Mouse (Mus musculus): ENCODE results near the gene Prep. TPM values are rescaled to one million over a fixed set of nuclear protein-coding genes. Genes with fewer than 3 reads are reported as not detected.

Gene Prep
- polyA plus RNA-seq, 1 experiment from 2014 or later, result 18.7 TPM

DNA sequence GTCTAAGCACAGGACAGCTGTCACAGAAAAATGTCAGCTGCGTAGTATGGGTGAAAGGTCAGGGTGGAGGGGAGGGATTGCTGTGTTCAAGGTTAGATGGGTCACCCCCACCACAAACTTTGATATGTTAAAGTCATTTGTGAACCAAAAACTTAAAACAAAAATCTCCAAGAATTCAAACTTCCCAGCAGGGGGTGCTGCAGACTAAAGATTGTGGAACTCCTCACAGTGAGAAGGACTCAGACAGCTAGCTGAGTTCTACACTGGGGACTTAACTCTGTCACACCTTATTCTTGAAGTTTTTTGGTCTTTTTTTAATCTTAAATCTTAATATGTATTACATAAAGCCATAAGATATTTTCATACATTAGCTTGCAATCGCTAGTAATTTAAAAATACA is 31.7 kb downstream of the Prep start:
- Histone ChIP-seq H3K9me3 (ENCODE audit: control insufficient read depth, low read depth, low read length) (no peaks in the 10 kb centered on the region), H3K4me1 (ENCODE audit: control insufficient read depth, insufficient read depth, low read length) (peaks cover under 1% of the 10 kb centered on the region; the same call in 1 of the 2 replicates), H3K9ac (replicated peaks; ENCODE audit: low read depth, low read length) (no peak overlapping the region), H3K36me3 (ENCODE audit: control insufficient read depth, insufficient read depth, low read length) (peaks cover 18% of the 10 kb centered on the region), H3K4me2 (replicated peaks; ENCODE audit: low read depth, low read length) (no peak overlapping the region), H3K27me3 (ENCODE audit: control insufficient read depth, insufficient read depth, low read length) (no peaks in the 10 kb centered on the region), H3K4me3 (ENCODE audit: low read depth, low read length) (no peak overlapping the region), H3K27ac (ENCODE audit: low read length) (no peak overlapping the region)
- WGBS, result 88% methylated on average over 2 of the region's 2 CpGs
- no peak for ATAC-seq (ENCODE audit: insufficient number of reproducible peaks, insufficient read depth, low FRiP score, low read depth)

DNA sequence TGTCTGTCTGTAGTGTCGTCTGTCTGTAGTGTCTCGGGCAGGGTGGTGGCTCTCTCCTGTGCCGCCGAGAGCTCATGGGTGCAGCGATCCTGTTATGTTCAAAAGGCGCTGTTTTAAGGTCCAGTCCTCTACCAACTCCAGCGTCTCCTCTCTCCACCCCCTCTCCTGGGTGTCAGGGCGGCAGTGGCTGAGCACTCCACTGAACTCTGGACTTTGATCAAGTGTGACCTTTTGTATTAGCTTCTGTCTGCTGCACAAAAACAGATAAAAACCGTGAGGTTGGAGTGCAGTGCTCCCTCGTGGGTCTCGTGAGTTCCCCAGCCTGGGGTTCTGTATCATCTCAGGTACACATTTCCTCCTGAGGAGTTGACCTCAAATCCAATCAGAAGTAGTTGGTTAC is 33.5 kb downstream of the Prep start:
- Histone ChIP-seq H3K27me3 (ENCODE audit: control insufficient read depth, insufficient read depth, low read length) (no peaks in the 10 kb centered on the region), H3K9me3 (ENCODE audit: control insufficient read depth, low read depth, low read length) (no peaks in the 10 kb centered on the region), H3K4me1 (ENCODE audit: control insufficient read depth, insufficient read depth, low read length) (peaks cover 5% of the 10 kb centered on the region), H3K4me3 (ENCODE audit: low read depth, low read length) (no peak overlapping the region), H3K36me3 (ENCODE audit: control insufficient read depth, insufficient read depth, low read length) (peaks cover 17% of the 10 kb centered on the region), H3K9ac (replicated peaks; ENCODE audit: low read depth, low read length) (no peak overlapping the region), H3K4me2 (replicated peaks; ENCODE audit: low read depth, low read length) (no peak overlapping the region), H3K27ac (ENCODE audit: low read length) (no peak overlapping the region)
- WGBS, result 87% methylated on average over 11 of the region's 11 CpGs
- ATAC-seq (ENCODE audit: insufficient number of reproducible peaks, insufficient read depth, low FRiP score, low read depth), result no peak

DNA sequence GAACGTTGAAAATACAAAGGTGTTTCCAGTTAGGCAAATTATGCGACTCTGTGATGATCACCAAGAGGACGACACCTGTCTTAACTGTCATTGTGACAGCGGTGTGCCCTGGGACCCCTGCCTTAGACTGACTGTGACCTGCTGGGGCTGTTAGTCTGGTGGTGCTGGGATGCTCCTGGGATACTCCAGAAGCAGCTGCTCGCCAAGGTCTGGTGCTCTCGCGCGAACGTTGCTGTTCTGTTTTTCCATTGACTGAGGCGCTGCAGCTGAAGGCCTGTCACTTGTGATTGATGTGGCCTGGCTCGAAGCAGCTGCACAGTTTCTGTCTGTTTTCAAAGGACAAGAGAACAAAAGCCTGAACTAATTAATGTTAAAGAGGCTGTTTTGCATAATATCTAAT is 36.2 kb downstream of the Prep start:
- no peak overlapping the region for H3K9ac ChIP-seq (replicated peaks; ENCODE audit: low read depth, low read length)
- peaks cover 14% of the 10 kb centered on the region for H3K36me3 ChIP-seq (ENCODE audit: control insufficient read depth, insufficient read depth, low read length)
- no peak overlapping the region for H3K4me2 ChIP-seq (replicated peaks; ENCODE audit: low read depth, low read length)
- H3K27me3 ChIP-seq (ENCODE audit: control insufficient read depth, insufficient read depth, low read length), result no peaks in the 10 kb centered on the region
- ATAC-seq (ENCODE audit: insufficient number of reproducible peaks, insufficient read depth, low FRiP score, low read depth), result no peak
- H3K4me3 ChIP-seq (ENCODE audit: low read depth, low read length), result no peak overlapping the region
- 37% methylated on average over 11 of the region's 11 CpGs for WGBS
- H3K9me3 ChIP-seq (ENCODE audit: control insufficient read depth, low read depth, low read length), result no peaks in the 10 kb centered on the region
- H3K27ac ChIP-seq (ENCODE audit: low read length), result no peak overlapping the region
- H3K4me1 ChIP-seq (ENCODE audit: control insufficient read depth, insufficient read depth, low read length), result peaks cover 5% of the 10 kb centered on the region

DNA sequence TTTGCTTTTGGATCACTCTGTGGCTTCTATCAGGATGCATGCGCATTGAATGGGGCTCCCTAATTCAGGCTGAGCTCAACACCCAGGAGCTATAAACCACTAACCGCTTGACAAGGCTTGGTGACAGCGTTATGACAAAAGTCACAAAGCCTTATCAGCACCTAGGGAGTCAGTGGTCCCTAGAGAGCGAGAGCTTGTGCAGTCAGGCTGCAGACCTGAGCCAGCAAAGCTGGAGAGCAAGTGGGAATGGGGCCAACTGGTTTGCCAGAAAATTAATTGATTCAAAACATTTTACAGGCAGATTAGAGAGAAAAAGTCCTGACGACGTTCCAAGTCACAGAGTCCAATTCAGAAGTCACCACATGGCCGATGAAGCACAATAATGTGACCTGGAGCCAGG is 37.1 kb downstream of the Prep start:
- 68% methylated on average over 7 of the region's 7 CpGs for WGBS
- ATAC-seq (ENCODE audit: insufficient number of reproducible peaks, insufficient read depth, low FRiP score, low read depth), result no peak
- H3K4me3 ChIP-seq (ENCODE audit: low read depth, low read length), result no peak overlapping the region
- H3K27ac ChIP-seq (ENCODE audit: low read length), result no peak overlapping the region
- no peaks in the 10 kb centered on the region for H3K9me3 ChIP-seq (ENCODE audit: control insufficient read depth, low read depth, low read length)
- H3K27me3 ChIP-seq (ENCODE audit: control insufficient read depth, insufficient read depth, low read length), result no peaks in the 10 kb centered on the region
- H3K4me1 ChIP-seq (ENCODE audit: control insufficient read depth, insufficient read depth, low read length), result peaks cover 5% of the 10 kb centered on the region
- H3K9ac ChIP-seq (replicated peaks; ENCODE audit: low read depth, low read length), result no peak overlapping the region
- H3K36me3 ChIP-seq (ENCODE audit: control insufficient read depth, insufficient read depth, low read length), result peaks cover 11% of the 10 kb centered on the region; the same call in 1 of the 2 replicates
- no peak overlapping the region for H3K4me2 ChIP-seq (replicated peaks; ENCODE audit: low read depth, low read length)

DNA sequence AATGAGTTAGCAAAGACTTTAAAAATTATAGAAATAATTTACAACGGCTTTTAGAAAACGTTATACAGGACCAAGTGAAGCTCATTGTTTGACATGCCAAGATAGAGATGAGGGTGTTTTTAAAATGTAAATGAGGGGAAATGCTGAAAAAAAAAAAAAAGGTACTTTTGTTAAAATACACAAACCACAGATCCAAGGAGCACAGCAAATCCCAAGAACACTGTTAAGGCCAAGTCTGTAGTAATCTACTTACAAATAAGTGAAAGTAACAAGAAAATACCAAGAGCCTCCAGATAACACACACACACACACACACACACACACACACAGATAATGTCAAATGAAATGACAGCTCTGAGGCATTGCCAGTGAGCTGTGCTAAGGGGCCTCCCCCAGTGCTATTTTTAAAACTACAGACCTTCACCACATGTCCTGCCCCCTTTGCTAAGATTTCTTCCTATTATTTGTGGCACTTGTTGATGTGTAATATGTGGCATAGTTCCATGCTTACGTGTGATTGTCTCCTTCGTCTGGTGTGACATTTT is 37.6 kb downstream of the Prep start:
- 68% methylated on average over 4 of the region's 4 CpGs for WGBS
- H3K4me1 ChIP-seq (ENCODE audit: control insufficient read depth, insufficient read depth, low read length), result peaks cover 5% of the 10 kb centered on the region
- H3K4me2 ChIP-seq (replicated peaks; ENCODE audit: low read depth, low read length), result no peak overlapping the region
- no peaks in the 10 kb centered on the region for H3K9me3 ChIP-seq (ENCODE audit: control insufficient read depth, low read depth, low read length)
- H3K36me3 ChIP-seq (ENCODE audit: control insufficient read depth, insufficient read depth, low read length), result peaks cover 15% of the 10 kb centered on the region; the same call in 1 of the 2 replicates
- H3K27ac ChIP-seq (ENCODE audit: low read length), result no peak overlapping the region
- H3K4me3 ChIP-seq (ENCODE audit: low read depth, low read length), result no peak overlapping the region
- no peak for ATAC-seq (ENCODE audit: insufficient number of reproducible peaks, insufficient read depth, low FRiP score, low read depth)
- H3K9ac ChIP-seq (replicated peaks; ENCODE audit: low read depth, low read length), result no peak overlapping the region
- no peaks in the 10 kb centered on the region for H3K27me3 ChIP-seq (ENCODE audit: control insufficient read depth, insufficient read depth, low read length)

DNA sequence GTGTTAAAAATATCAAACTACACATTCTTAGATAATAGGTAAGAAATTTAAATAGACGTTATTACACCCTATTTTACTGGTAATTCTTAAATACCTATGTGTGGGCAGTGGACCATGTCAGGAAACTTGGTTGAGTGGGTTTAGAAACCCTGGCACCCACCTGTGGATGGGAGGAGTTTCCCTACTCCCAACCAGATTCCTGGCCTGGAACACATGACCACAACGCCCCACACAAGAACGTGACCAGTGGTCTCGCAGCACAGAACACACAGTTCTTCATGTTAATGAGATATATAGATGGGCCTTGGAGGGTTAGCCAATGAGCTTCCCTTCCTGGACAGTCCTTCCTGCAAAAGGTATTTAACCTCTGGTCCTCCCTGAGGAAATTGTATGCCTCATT is 39.5 kb downstream of the Prep start:
- Histone ChIP-seq H3K4me2 (replicated peaks; ENCODE audit: low read depth, low read length) (no peak overlapping the region), H3K36me3 (ENCODE audit: control insufficient read depth, insufficient read depth, low read length) (peaks cover 20% of the 10 kb centered on the region), H3K4me3 (ENCODE audit: low read depth, low read length) (no peak overlapping the region), H3K27ac (ENCODE audit: low read length) (no peak overlapping the region), H3K9ac (replicated peaks; ENCODE audit: low read depth, low read length) (no peak overlapping the region), H3K27me3 (ENCODE audit: control insufficient read depth, insufficient read depth, low read length) (no peaks in the 10 kb centered on the region), H3K4me1 (ENCODE audit: control insufficient read depth, insufficient read depth, low read length) (peaks cover 5% of the 10 kb centered on the region), H3K9me3 (ENCODE audit: control insufficient read depth, low read depth, low read length) (no peaks in the 10 kb centered on the region)
- 92% methylated on average over 4 of the region's 4 CpGs for WGBS
- no peak for ATAC-seq (ENCODE audit: insufficient number of reproducible peaks, insufficient read depth, low FRiP score, low read depth)

DNA sequence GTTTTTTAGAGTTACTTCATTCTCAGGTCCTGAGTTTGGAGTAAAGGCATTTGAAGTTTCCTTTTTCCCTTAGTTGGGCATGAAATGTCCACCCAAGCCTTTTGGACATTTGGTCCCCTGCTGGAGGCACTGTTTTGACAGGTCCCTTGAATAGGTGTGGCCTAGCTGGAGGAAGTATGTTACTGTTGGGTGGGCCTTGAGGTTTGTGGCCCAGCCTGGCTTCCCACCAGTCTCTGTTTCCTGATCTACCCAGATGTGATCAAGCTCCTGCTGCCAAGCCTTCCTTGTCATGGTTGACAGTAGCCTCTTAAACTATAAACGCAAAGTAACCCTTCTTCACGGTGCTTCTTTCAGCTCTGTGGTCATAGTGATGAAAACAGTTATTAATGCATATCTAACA is 40.3 kb downstream of the Prep start:
- H3K36me3 ChIP-seq (ENCODE audit: control insufficient read depth, insufficient read depth, low read length), result peaks cover 20% of the 10 kb centered on the region
- peaks cover 5% of the 10 kb centered on the region for H3K4me1 ChIP-seq (ENCODE audit: control insufficient read depth, insufficient read depth, low read length)
- WGBS, result 88% methylated on average over 2 of the region's 2 CpGs

DNA sequence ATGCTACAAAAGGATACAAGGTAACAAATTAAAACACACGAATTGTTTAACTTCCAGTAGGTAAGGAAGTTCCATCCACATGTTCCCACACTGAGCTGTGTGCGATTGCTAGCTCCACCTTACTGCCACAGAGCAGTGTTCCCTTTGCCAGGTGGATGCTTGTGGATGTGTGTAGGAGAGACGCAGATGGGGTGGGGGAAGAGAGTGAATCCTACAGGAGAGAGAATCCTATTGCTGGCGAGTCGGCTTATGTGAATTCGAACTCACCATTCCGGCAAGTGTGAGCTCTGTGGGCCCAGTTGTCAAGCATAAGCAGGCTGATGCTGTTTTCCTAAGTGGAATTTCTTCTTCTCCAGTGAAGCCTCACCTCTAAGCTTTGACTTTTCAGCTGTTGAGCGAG is 42.0 kb downstream of the Prep start:
- Histone ChIP-seq H3K27me3 (ENCODE audit: control insufficient read depth, insufficient read depth, low read length) (no peaks in the 10 kb centered on the region), H3K4me3 (ENCODE audit: low read depth, low read length) (no peak overlapping the region), H3K36me3 (ENCODE audit: control insufficient read depth, insufficient read depth, low read length) (peaks cover 23% of the 10 kb centered on the region), H3K4me1 (ENCODE audit: control insufficient read depth, insufficient read depth, low read length) (peaks cover 1% of the 10 kb centered on the region; the same call in 1 of the 2 replicates), H3K9me3 (ENCODE audit: control insufficient read depth, low read depth, low read length) (no peaks in the 10 kb centered on the region), H3K27ac (ENCODE audit: low read length) (no peak overlapping the region), H3K9ac (replicated peaks; ENCODE audit: low read depth, low read length) (no peak overlapping the region), H3K4me2 (replicated peaks; ENCODE audit: low read depth, low read length) (no peak overlapping the region)
- WGBS, result 95% methylated on average over 8 of the region's 8 CpGs
- no peak for ATAC-seq (ENCODE audit: insufficient number of reproducible peaks, insufficient read depth, low FRiP score, low read depth)

More for the DNA sequence above, 40.3 kb downstream of the Prep start:
- H3K4me2 ChIP-seq (replicated peaks; ENCODE audit: low read depth, low read length), result no peak overlapping the region
- no peak overlapping the region for H3K4me3 ChIP-seq (ENCODE audit: low read depth, low read length)
- H3K27me3 ChIP-seq (ENCODE audit: control insufficient read depth, insufficient read depth, low read length), result no peaks in the 10 kb centered on the region
- ATAC-seq (ENCODE audit: insufficient number of reproducible peaks, insufficient read depth, low FRiP score, low read depth), result no peak
- H3K9me3 ChIP-seq (ENCODE audit: control insufficient read depth, low read depth, low read length), result no peaks in the 10 kb centered on the region
- no peak overlapping the region for H3K27ac ChIP-seq (ENCODE audit: low read length)
- no peak overlapping the region for H3K9ac ChIP-seq (replicated peaks; ENCODE audit: low read depth, low read length)

DNA sequence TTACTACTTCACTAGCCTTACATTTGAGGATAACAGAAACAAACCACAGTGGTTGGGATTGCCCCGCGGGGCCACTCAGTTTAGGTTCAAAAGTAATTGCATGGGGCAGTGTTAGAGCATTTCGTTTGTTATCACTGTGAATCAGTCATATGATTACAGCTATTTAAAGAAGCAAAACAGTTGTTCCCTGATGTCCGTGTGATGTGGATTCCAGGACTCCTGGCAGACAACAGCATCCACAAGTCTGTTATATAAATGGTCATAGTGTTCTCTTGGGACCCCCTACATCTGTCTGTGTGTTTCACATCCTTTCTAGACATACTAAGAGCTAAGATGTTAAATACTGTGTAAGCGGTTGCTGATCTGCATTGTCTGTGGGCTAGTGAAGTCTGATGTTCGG is 43.0 kb downstream of the Prep start:
- ATAC-seq (ENCODE audit: insufficient number of reproducible peaks, insufficient read depth, low FRiP score, low read depth), result no peak
- Histone ChIP-seq H3K4me3 (ENCODE audit: low read depth, low read length) (no peak overlapping the region), H3K4me2 (replicated peaks; ENCODE audit: low read depth, low read length) (no peak overlapping the region), H3K36me3 (ENCODE audit: control insufficient read depth, insufficient read depth, low read length) (peaks cover 23% of the 10 kb centered on the region), H3K27ac (ENCODE audit: low read length) (no peak overlapping the region), H3K4me1 (ENCODE audit: control insufficient read depth, insufficient read depth, low read length) (no peaks in the 10 kb centered on the region), H3K27me3 (ENCODE audit: control insufficient read depth, insufficient read depth, low read length) (no peaks in the 10 kb centered on the region), H3K9me3 (ENCODE audit: control insufficient read depth, low read depth, low read length) (no peaks in the 10 kb centered on the region), H3K9ac (replicated peaks; ENCODE audit: low read depth, low read length) (no peak overlapping the region)
- 88% methylated on average over 6 of the region's 6 CpGs for WGBS
